ENCODE assay signal across 30 mouse cellular contexts in genomic region chr1:119073876-119074275, GRCm38 (mm10). TPM values are rescaled to one million over a fixed set of nuclear protein-coding genes. Genes with fewer than 3 reads are reported as not detected.
"Had no signal": no experiment of that assay in that cellular context is flagged by ENCODE, and none has a peak within 500 bp of the region (broad histone marks: within the 10 kb centered on the region; RNA-seq: fewer than 3 reads in every experiment).

No protein-coding gene starts in this region.

- H3K9ac ChIP-seq: limb, embryonic 12.5 days; limb, embryonic 13.5 days; limb, embryonic 15.5 days; liver, embryonic 12.5 days; liver, embryonic 13.5 days; liver, embryonic 14.5 days; liver, embryonic 15.5 days; liver, postnatal 0 days; lung, embryonic 14.5 days; lung, embryonic 15.5 days; midbrain, embryonic 12.5 days; midbrain, embryonic 13.5 days; neural tube, embryonic 12.5 days had no signal

- H3K4me3 ChIP-seq: limb, embryonic 10.5 days; limb, embryonic 12.5 days; limb, embryonic 13.5 days; limb, embryonic 15.5 days; liver, embryonic 12.5 days; liver, embryonic 13.5 days; liver, embryonic 15.5 days; lung, embryonic 15.5 days; megakaryocyte, embryonic 14.5 days; midbrain, embryonic 10.5 days; midbrain, embryonic 12.5 days; midbrain, embryonic 13.5 days; myocyte; neural tube, embryonic 12.5 days had no signal

- H3K4me1 ChIP-seq: liver, embryonic 12.5 days; liver, embryonic 13.5 days; liver, embryonic 15.5 days; lung, embryonic 15.5 days; megakaryocyte, embryonic 14.5 days; midbrain, embryonic 10.5 days; midbrain, embryonic 12.5 days; midbrain, embryonic 13.5 days; neural tube, embryonic 12.5 days had no signal

- H3K27ac ChIP-seq: limb, embryonic 10.5 days; limb, embryonic 12.5 days; limb, embryonic 13.5 days; limb, embryonic 15.5 days; liver, embryonic 12.5 days; liver, embryonic 13.5 days; liver, embryonic 14.5 days; liver, embryonic 15.5 days; lung, embryonic 15.5 days; macrophage; midbrain, embryonic 10.5 days; midbrain, embryonic 12.5 days; midbrain, embryonic 13.5 days; neural tube, embryonic 12.5 days had no signal

- H3K36me3 ChIP-seq: limb, embryonic 10.5 days; limb, embryonic 12.5 days; limb, embryonic 13.5 days; limb, embryonic 15.5 days; liver, embryonic 12.5 days; liver, embryonic 13.5 days; liver, embryonic 15.5 days; lung, embryonic 15.5 days; midbrain, embryonic 10.5 days; midbrain, embryonic 12.5 days; midbrain, embryonic 13.5 days; neural tube, embryonic 12.5 days had no signal

- DNase-seq: left cerebral cortex, postnatal 4 days; liver; liver, embryonic 13.5 days; liver, postnatal 0 days; lung, adult 18-20 months; lung, adult 2 months; lung, embryonic 14.5 days; lung, postnatal 10 days; lung, postnatal 14 days; lung, postnatal 36 days; lung, postnatal 4 days; midbrain, embryonic 14.5 days had no signal

- H3K9me3 ChIP-seq: limb, embryonic 10.5 days; limb, embryonic 12.5 days; limb, embryonic 13.5 days; limb, embryonic 15.5 days; liver, embryonic 12.5 days; liver, embryonic 13.5 days; liver, embryonic 15.5 days; lung, embryonic 15.5 days; megakaryocyte, embryonic 14.5 days; midbrain, embryonic 10.5 days; midbrain, embryonic 12.5 days; midbrain, embryonic 13.5 days; neural tube, embryonic 12.5 days had no signal

- ATAC-seq: liver, embryonic 12.5 days; liver, postnatal 0 days; lung, postnatal 0 days; midbrain, embryonic 13.5 days; midbrain, embryonic 16.5 days had no signal

- H3K4me2 ChIP-seq: limb, embryonic 12.5 days; limb, embryonic 13.5 days; limb, embryonic 15.5 days; liver, embryonic 11.5 days; liver, embryonic 12.5 days; liver, embryonic 13.5 days; liver, embryonic 15.5 days; lung, embryonic 14.5 days; lung, embryonic 15.5 days; midbrain, embryonic 12.5 days; midbrain, embryonic 13.5 days; neural tube, embryonic 12.5 days had no signal

RNA-seq across cellular contexts. Expression of gene Gli2, which starts 20.5 kb away (rescaled TPM):
- polyA plus RNA-seq: macrophage had no signal
